Comparison of ENCODE assay signal across 15 mouse cellular contexts in the genomic region with DNA sequence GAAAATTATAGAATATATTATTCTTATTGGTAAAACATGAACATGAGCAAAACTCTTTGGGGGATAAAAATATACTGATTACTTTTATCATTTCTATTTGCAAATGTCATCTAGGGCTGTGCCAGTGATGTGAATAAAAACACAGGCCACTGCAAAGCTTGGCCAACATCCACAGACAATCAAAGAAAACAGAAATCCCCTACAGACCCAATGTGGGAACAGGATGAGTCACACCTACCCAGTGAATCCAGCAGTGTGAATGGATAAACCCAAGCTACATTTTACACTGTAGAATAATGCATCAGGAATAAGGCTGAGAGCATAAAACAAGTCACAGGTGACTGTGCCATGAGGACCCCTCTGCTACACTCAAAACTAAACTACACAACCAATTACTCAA.
"Had no signal": no experiment of that assay in that cellular context is flagged by ENCODE, and none has a peak within 500 bp of the region (broad histone marks: within the 10 kb centered on the region; RNA-seq: fewer than 3 reads in every experiment).

No protein-coding gene starts in this region.

- DNase-seq: kidney, adult 8-10 months; kidney, postnatal 36 days; layer of hippocampus, adult 9-11 months; layer of hippocampus, postnatal 36 days; lung, embryonic 14.5 days; lung, postnatal 10 days; lung, postnatal 4 days; thymus, adult 18-20 months; thymus, postnatal 14 days had no signal

- H3K4me3 ChIP-seq: limb, embryonic 15.5 days; liver, embryonic 15.5 days; midbrain, embryonic 10.5 days; midbrain, embryonic 15.5 days; neural tube, embryonic 15.5 days had no signal

- H3K27ac ChIP-seq: kidney, postnatal 0 days; limb, embryonic 15.5 days; liver, embryonic 15.5 days; midbrain, embryonic 10.5 days; midbrain, embryonic 15.5 days; neural tube, embryonic 15.5 days had no signal

- H3K9me3 ChIP-seq: limb, embryonic 15.5 days; liver, embryonic 15.5 days; midbrain, embryonic 10.5 days; midbrain, embryonic 15.5 days; neural tube, embryonic 15.5 days had no signal

- H3K36me3 ChIP-seq: limb, embryonic 15.5 days; midbrain, embryonic 15.5 days had no signal

- ATAC-seq: midbrain, embryonic 15.5 days had no signal

- H3K27me3 ChIP-seq: limb, embryonic 15.5 days; liver, embryonic 15.5 days; midbrain, embryonic 15.5 days; neural tube, embryonic 15.5 days had no signal

- H3K4me1 ChIP-seq: midbrain, embryonic 10.5 days; midbrain, embryonic 15.5 days had no signal

- H3K9ac ChIP-seq: limb, embryonic 15.5 days; liver, embryonic 15.5 days; lung, embryonic 14.5 days; midbrain, embryonic 15.5 days; neural tube, embryonic 15.5 days had no signal

- H3K4me2 ChIP-seq: limb, embryonic 15.5 days; liver, embryonic 15.5 days; lung, embryonic 14.5 days; midbrain, embryonic 15.5 days; neural tube, embryonic 15.5 days had no signal
